Mouse (Mus musculus): ENCODE data around the gene Thap7.
"Not testable (repeated sequence)": the region's sequence is repeated elsewhere in the genome, so short reads cannot be mapped to it uniquely, and the experiment has no call there.

Gene Thap7

DNA sequence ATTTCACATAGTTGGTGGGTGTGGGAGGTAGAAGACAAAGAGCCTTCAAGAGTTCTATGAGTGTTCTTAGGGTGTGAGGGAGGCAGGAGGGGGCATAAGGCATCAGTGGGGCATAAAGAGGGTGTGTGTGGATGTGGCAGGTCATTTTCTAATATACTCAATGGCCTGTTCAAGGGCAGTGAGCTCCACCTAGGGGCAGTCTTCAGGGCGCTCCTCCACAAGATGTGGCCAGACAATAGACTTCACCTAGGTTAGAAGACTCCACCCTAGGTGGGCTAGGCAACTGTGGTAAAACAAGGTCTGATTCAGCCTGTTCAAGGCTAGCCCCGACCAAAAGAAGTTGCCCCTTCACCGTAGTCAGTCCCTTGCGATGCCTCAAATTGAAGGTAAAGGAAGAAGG is 1.3 kb upstream of the Thap7 start:
- no peak for DNase-seq (ENCODE audit: low read depth, low spot score)

DNA sequence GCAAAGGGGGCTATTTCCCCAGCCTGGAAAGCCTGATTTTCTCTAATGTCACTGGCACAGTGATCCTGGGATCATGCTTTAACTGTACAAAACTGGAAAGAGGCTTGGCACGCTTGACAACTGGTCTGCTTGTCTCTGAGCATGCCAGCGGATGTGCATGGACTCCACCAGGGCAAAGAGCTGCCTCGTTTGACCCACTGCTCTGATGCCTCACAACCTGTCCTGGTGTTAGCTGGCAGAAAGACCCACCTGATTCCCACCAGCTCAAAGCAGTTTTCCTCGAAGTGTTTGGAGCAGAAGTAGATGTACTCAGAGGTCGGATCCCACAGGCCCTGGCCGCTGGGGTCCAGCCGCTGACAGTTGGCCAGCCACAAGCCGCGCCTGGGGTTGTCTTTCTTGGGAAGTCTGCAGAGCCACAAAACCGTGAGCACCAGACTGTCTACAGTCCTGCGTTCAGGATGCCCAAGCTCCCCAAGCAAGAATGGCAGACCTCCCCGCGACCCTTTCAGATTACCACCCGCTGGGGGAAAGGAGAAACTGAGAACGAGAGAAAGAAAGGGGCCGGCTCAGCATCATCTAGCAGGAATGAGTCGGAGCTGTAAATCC is 852 bp downstream of the Thap7 start:
- DNase-seq (ENCODE audit: low read depth, low spot score), result no peak

DNA sequence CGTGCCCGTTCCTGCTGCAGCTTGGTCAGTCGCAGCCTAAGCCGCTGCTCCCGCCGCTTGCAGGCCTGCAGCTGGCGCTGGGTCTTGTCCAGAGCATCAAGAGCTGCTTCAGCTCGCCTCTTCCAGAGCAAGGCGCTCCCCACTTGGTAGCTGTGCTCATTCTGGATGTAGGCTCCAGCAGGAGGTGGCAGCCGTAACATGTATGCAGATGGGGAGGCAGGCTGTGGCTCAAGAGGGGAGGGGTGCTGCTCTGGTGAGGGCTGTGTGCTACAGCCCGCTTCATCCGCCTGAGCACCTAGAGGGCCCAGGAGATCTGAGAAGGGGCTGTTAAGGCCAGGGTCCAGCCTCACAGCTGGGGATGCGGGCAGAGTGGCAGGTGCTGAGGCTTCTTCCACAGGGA is 2.7 kb downstream of the Thap7 start:
- DNase-seq (ENCODE audit: low read depth, low spot score), result no peak

DNA sequence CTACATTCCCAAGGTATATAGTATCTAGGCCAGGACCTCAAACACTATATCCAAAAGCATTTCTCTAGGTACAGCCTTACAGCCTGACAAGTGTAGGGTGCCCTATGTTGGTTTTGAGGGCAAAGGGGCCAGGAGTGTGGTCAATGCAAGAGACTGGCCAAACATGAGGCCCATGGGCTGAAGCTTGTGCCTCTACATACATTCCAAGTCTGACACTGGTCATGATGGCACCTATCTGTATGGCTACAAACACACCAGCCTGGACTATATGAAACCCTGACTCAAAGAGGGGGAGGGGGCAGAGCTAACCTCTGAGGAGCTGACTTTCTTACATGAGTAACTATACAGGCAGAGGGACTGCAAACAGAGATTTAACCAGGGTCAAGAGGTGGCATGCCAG is 3.3 kb downstream of the Thap7 start:
- no peak for DNase-seq (ENCODE audit: low read depth, low spot score)

DNA sequence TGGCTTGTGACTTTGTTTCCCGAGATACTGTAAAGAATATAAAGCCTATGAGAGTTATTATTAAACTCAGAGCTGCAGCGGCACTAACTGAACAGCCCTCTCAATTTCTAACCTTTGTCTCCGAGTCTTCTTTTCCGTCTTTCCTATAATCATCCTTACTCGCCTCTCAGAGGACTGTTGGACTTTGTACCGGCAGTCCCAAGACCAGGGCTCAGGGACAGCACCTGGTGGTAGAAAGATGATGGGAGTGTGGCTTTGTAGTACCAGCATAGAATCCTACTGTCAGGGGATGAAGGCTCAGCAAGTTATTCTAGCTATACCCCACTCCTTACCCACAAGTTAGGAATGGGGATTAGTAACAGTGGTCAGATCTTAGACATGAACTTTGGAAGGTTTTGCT is 4.7 kb downstream of the Thap7 start:
- DNase-seq (ENCODE audit: low read depth, low spot score), result no peak

DNA sequence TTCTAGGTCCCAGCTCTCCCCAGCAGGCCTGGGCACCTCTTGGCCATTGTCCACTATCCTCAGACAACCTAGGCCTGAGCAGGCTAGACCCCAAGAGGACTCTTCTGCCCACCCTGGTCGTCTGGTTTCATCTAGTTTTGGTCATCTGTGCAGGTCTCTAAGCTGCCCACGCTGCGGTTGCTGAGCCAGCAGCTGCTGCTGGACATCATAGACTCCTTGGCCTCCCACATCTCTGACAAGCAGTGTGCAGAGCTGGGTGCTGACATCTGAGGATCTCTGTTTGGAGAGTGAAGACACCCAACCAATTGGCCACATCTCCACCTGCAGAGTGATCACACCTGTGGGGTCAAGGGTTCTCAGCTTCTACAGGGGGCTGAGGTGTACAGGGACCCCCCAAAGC is 5.4 kb downstream of the Thap7 start:
- DNase-seq (ENCODE audit: low read depth, low spot score), result no peak

DNA sequence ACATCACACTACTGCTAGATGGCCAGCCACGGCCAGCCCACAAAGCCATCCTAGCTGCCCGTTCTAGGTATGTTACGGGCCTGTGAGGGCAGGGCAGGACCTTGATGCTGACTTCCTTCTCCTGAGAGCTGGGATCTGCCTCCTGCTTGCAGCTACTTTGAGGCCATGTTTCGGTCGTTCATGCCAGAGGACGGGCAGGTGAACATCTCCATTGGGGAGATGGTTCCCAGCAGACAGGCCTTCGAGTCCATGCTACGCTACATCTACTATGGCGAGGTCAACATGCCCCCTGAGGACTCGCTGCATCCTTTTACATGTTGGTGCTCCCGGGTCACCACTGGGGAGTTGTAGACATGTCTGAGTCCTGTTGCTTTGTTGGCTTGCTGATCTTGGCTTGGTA is 6.8 kb downstream of the Thap7 start:
- no peak for DNase-seq (ENCODE audit: low read depth, low spot score)

DNA sequence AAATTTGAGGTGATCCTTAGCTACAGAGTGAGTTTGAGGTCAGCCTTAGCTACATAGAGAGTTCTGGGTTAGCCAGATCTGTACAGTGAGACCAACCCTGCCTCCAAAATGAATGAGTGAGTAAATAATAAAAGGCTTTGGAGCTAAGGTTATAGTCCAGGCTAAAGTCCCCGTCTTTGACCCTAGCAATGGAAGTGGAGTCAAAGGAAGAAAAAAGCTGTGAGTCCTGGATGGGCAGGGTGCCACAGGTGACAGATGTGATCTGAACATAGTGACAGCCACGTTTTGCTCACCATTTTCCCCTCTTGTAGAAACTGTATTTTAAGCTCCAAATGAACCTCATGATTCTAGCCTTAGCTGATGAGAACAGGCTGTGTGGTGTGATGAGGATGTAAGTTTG is 12.0 kb downstream of the Thap7 start:
- no peak for DNase-seq (ENCODE audit: low read depth, low spot score)

DNA sequence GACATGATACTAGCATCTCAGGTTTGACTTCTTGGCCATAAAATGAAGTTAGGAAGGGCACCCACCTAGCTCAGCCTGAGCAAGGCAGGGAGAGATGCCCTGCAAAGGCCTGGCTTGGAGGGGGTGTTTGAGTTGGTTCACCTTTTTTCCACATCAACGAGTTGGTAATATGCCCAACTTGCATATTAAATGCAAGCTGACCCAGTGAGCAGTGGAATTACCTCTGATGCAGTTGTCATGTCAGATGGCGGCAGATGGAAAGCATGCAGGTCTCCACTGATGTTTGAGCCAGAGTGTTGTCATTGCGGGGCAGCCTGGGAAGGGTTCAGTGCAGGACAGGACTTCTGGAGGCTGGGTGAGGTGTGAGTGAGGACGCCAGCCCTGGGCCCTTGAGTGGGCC is 19.5 kb downstream of the Thap7 start:
- DNase-seq (ENCODE audit: low read depth, low spot score), result no peak

DNA sequence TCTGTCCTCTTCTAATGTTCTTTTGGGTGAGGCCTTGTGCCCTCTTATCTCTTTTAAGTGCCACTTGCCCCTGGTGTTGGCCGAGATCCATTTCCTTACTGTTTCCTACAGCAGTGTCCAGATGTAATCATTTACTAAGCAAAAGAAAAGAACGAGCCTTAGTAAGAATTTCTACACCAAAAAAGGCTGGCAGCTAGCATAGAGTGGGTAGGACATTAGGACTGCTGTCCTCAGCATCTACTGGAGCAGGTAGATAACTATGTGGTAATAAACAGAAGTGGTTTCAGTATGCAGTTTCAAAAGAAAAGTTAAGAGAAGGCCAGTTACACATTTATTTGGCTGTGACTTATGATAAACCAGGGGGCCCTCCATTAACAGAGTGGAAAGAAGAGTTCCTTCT is 20.2 kb downstream of the Thap7 start:
- no peak for DNase-seq (ENCODE audit: low read depth, low spot score)

DNA sequence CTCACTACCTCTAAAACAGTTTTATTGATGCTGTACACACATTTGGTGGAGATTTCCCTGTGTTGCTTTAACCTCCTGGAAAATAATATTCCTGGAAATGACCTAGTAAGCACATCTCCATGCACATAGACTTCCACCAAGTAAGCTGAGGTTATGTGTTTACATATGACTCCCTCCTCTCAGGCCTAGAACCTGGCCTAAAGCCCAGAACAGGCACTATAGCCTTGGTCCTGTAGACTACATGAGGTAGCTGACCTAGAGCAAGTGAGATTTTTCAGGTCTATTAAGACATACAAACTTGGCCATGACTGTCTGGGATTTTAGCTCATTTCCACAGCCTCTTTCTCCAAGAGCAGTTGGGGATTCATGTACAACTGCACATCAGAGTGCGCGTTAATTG is 20.8 kb downstream of the Thap7 start:
- DNase-seq (ENCODE audit: low read depth, low spot score), result no peak

DNA sequence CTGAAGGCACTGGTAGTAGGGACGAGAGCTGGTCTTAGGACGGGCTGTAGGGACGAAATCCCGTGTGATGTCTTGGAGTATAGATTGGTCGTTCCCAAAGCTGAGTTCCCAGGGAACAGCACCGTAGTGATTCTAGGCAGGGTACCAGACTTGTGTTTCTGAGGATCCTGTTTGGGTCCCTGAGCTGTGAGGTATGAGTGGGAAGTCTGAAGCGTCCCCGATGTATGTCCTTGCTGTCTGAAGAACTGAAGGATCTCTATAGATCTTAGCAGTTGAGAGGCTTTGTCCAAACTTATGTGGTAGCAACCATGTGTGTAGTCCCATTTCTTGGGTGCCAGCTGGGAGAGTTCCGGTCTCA is 21.7 kb downstream of the Thap7 start:
- no peak for DNase-seq (ENCODE audit: low read depth, low spot score)

DNA sequence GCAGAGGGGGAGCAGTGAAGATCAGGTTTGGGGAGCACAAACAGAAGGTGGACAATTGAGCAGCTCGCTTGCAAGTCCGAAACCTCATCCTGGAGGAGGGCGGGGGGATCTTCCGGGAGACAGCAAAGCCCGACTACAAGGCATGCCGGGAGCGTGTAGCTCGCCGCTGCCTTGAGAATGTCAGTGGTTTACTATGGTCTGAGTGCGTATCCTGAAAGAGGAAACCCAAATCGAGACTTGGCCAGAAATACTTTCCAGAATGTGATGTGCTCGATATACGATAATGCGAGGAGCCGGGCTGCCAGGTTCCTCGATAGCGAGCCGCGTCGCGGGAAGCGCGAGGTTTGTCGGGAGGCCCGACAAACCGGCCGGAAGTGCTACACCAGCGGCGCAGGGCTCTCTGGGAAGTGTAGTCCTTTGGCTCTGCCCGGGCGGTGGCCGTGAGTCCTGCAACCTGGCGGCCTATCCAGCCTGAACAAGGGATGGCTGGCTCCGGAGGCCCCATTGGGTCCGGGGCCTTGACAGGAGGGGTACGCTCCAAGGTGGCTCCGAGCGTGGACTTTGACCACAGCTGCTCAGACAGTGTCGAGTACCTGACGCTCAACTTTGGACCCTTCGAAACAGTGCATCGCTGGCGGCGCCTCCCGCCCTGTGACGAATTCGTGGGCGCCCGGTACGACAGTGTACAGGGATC is 22.2 kb downstream of the Thap7 start, which contains the start of gene Lztr1:
Gene Lztr1 (plus strand): TSS at position 143 of the 694 bp plus-strand sequence.
- peak; percentile 81 for DNase-seq (ENCODE audit: low read depth, low spot score)

DNA sequence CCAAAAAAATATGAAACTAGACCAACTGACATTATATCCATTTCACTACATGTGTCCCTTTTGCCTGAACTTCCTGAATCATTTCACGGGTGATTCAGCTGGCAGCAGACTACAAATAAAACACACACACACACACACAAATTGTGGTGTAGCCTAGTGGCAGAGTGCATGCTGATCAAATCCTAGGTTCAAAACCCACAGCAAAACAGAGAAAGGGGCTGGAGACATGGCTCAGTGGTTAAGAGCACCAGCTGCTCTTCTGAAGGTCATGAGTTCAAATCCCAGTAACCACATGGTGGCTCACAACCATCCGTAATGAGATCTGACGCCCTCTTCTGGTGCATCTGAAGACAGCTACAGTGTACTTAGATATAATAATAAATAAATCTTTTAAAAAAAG is 22.9 kb downstream of the Thap7 start:
- not testable (repeated sequence) for DNase-seq (ENCODE audit: low read depth, low spot score)

DNA sequence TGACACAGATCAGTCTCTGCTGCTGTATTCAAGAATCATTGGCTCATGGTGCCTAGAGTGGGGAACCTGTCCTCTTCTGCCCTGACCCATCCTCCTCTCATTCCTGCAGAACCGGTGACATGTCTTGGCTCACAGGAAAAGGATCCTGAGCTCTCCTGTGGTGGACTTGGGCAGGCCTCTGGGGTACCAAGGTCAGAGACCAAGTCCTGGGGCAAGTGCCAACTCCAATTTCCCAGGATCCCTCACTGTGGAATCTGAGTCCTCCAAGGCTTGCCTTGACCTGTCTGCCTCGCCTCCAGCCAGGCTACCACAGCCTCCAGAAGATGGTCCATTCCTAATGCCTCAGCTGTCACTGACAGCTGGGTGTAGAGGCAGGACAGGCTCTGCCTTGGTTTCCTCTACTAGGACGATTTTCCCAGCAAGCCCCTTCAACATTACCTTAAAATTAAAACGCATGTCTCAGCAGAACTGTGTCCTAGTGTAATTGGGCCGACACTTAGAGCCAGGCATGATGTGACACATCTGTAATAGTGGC is 23.9 kb downstream of the Thap7 start:
- DNase-seq (ENCODE audit: low read depth, low spot score), result no peak

DNA sequence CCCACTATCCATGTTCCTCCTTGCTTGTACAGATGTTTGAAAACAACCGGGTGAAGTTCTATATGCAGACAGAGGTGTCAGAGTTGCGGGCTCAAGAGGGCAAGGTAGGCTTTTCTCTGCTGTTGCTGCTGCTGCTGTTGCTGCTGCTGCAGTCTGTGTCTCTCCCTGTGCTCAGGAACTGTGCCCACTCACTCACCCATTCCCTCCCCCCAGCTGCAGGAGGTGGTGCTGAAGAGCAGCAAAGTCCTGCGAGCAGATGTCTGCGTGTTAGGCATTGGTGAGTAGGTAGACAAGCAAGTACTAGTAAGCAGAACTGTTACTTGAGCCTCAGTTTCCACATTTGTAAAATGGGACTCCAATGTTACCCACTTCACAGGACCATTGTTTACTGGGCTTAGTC is 28.3 kb downstream of the Thap7 start:
- no peak for DNase-seq (ENCODE audit: low read depth, low spot score)

DNA sequence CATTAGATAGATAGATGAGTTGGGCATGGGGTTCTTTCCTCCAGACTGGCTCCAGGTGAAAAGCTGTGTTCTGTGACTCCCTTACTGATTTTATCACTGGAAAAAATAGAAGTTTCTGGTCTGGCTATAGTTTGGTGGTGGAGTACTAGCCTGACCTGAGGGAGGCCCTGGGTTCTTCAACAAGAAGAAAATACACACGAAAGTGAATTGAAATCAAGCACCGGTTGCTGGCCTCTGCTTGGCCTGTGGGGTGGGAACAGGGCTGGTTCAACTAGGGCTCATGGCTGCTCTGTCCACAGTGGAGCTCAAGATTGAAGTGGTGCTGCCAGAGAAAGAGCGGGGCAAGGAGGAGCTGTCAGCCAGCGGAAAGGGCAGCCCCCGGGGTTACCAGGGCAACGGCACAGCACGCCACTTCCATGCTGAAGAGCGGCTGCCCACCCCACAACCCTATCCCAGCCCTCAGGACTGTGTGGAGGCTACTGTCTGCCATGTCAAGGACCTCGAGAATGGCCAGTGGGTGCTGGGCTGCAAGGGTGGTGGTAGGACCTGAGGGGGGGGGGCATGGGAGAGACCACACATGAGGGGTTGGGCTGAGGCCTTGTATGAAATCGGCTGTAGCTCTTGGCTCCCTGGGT is 31.6 kb downstream of the Thap7 start:
- no peak for DNase-seq (ENCODE audit: low read depth, low spot score)

DNA sequence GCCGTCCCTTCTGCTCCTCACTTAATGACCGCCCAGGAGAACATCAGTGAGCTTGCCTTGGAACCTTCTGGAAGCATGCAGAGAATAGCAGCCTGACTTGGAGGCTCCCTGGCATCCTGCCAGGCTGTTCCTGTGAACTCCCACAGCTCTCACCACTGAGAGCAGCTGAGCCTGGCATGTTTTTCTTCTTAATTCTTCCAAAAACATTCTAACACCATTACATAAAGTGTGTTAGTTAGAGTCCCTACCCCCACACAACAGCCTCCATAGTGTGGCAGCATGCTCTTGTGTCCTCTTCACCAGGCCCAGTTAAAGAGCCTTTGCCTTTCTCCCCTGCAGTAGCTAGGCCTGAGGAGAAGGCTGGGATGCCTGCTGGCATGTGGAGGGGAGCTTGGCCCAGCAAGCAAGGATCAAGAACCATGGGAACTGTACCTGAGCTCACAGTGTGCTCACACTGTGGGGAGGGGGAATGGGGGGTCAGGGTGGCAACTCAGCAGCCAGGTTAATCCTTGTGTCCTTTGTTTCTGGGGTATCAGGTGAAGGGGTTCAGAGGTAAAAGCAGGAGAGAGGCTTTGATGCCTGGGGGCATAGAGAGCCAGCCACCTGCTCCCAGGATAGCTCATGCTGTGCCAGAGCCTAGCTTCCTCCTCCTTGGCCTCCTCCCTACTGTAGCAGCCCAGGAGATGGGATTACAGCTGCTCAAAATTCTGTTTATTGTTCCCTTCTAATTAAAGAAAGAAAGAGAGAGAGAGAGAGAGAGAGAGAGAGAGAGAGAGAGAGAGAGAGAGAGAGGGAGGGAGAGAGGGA is 34.2 kb downstream of the Thap7 start:
- no peak for DNase-seq (ENCODE audit: low read depth, low spot score)

DNA sequence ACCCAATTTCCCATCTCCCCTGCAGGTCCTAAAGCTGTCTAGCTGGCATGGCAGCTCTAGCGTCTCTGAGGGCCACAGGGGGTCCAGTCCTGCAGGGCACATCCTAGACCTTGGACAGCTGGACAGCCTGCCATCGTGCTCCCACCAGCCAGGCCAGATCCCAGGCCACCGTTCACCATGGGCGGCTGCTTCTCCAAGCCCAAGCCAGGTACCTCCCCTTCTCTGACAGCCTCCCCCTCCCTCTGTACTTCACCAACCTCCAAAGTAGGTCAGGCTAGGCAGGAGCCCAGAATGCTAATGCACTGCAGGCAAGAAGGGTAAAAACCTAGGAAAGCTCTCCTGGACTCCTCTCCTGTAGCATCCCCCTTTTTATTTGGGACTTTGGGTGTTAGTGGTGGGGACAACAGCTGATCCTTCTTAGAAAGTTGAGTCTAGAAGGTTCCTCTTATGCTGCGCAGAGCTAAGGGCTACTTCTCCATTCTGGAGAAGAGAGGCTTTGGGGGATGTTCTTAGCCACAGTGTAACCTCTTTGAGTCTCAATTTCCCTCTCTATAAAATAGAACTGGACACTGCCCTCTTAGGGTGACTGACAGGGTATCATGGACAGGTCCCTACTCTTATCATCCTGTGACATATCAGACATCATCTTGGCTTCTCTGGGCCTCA is 38.9 kb downstream of the Thap7 start:
- DNase-seq (ENCODE audit: low read depth, low spot score), result no peak

DNA sequence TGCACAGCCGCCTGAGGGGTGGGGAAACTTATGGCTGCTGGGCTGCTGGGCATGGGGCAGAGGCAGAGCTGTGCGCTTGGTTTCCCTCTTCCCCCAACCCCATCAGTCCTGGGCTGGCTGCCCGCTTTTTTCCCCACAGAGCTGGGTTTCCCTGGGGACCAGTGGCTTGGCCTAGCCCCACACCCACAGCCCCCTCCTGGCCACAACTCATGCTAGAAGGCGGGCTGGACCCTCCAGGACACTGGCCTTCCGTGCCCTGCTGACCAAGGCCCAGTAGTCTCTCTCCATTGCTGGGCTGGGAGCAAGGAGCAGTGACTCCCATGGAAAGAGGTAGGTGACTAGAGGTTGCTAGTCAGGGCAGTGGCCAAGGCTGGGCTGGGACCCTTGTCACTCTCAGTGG is 39.8 kb downstream of the Thap7 start:
- no peak for DNase-seq (ENCODE audit: low read depth, low spot score)

DNA sequence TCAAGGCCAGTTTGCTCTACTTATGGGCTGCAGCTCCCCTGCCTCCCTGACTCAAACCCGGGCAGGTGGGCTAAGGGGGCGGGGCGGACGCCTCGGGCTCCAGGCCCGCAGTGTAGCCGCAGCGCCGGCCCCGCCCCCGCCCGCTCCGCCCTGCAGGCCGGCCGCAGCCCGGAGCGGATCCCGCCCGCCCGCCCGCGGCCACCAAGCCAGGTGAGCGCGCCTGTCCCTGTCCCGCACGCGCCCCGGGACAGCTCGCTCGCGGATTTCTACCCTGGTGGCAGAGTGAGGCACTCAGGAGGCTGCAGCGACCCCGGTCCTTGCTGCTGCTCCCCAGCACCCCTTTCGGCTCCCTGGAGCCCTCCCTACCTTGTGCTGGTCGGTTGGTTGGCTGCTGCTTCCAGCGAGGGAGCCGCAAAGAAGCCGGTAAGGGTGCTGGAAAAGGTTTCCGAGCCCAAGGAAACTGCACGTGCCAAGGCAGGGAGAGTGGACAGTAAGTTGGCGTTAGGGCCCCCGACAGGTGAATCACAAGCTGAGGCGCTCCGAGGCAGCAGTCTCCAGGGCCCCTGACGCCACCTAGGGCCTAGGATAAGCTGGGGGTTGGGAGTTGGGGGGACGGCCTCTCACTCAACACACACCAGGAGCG is 41.3 kb downstream of the Thap7 start, which contains the start of gene Aifm3:
Gene Aifm3 (plus strand): TSS at position 143 of the 643 bp plus-strand sequence.
- DNase-seq (ENCODE audit: low read depth, low spot score), result no peak
